Mouse (Mus musculus) G1E (cell line): ENCODE results near the gene Lifr.

Experiments
- CTCF ChIP-seq: IDR thresholded peaks from 2 replicates; pipeline ENCODE4 v1.5.1; 2012; ENCODE audit warnings: low read depth, low read length, inconsistent platforms, mixed read lengths
- GATA1 ChIP-seq: IDR thresholded peaks from 2 replicates; pipeline ENCODE4 v1.6.1; 2012; ENCODE audit warnings: borderline replicate concordance, low read length, inconsistent platforms, mixed read lengths
- POLR2AphosphoS5 ChIP-seq: IDR thresholded peaks from 2 replicates; pipeline ENCODE4 v1.6.1; 2012; ENCODE audit warnings: low read depth, low read length, inconsistent platforms; ENCODE audit not compliant: insufficient replicate concordance
- TAL1 ChIP-seq: conservative IDR thresholded peaks from 2 replicates; pipeline ENCODE4 v1.6.1; 2012; ENCODE audit warnings: low read depth, low read length, inconsistent platforms, mixed read lengths

DNA sequence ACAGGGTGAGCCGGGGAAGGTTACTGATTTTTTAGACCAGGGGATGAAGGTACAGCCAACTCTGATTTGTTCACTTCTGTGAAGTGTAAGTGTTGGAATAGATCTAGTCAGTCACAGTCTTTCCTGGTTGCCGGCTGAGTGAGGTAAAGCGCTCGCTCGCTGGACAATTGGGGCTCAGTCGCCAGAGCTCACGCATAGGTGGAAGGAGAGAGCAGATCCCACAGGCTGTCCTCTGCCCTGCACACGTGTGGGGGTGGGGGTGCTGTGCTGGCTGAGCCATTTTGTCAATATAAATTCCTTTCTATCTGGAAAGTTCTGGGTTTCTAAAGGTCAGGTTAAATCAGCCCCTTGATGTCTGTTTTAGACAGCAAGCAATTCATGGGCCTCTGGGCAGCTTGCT, 69.9 kb downstream of the Lifr start:
- no peak for TF ChIP-seq CTCF
- TF ChIP-seq GATA1: no peak
- TF ChIP-seq TAL1: no peak
- no peak for TF ChIP-seq POLR2AphosphoS5
